Comparison of ENCODE assay signal across 20 mouse cellular contexts in genomic region chr8:73206831-73207230, GRCm38 (mm10).
DNase-seq lines count a peak whose midpoint lies in the region; ATAC-seq lines count a peak whose summit lies in the region.
"Had no signal": no experiment of that assay in that cellular context is flagged by ENCODE, and none has a peak within 500 bp of the region (broad histone marks: within the 10 kb centered on the region; RNA-seq: fewer than 3 reads in every experiment).

No protein-coding gene starts in this region.

- H3K9me3 ChIP-seq in heart, embryonic 13.5 days, result no peaks in the 10 kb centered on the region
- H3K9me3 ChIP-seq: forebrain, embryonic 12.5 days; hindbrain, embryonic 10.5 days; midbrain, embryonic 13.5 days; neural tube, embryonic 13.5 days had no signal

- H3K9ac ChIP-seq in heart, embryonic 13.5 days, result no peak overlapping the region
- H3K9ac ChIP-seq: forebrain, embryonic 12.5 days; liver, postnatal 0 days; midbrain, embryonic 13.5 days; neural tube, embryonic 13.5 days had no signal

- DNase-seq in heart, adult 9 months (ENCODE audit: low spot score in 2 of 2), result no peak
- DNase-seq in kidney, postnatal 14 days, result peak; percentile 9
- no peak for DNase-seq in kidney, adult 9 months
- DNase-seq in 3T3-L1 (ENCODE audit: low read depth, low spot score) (peak; percentile 58), NIH3T3 (ENCODE audit: low read depth) (peak; percentile 81)
- no peak for DNase-seq in urinary bladder, postnatal 25 days (ENCODE audit: low spot score)
- DNase-seq: adrenal gland, postnatal 10 days; embryo, embryonic 11 days; gastrocnemius, postnatal 14 days; kidney, postnatal 10 days; liver, postnatal 0 days; thymus, postnatal 25 days had no signal

- H3K4me1 ChIP-seq in heart, embryonic 13.5 days, result peaks cover 27% of the 10 kb centered on the region
- H3K4me1 ChIP-seq: forebrain, embryonic 12.5 days; hindbrain, embryonic 10.5 days; midbrain, embryonic 13.5 days; neural tube, embryonic 13.5 days had no signal

- H3K27ac ChIP-seq in heart, embryonic 13.5 days (replicated peaks), result peak overlapping the region; percentile 74
- H3K27ac ChIP-seq: forebrain, embryonic 12.5 days; hindbrain, embryonic 10.5 days; hindbrain, postnatal 0 days; midbrain, embryonic 13.5 days; neural tube, embryonic 13.5 days had no signal

- no peaks in the 10 kb centered on the region for H3K27me3 ChIP-seq in heart, embryonic 13.5 days (replicated peaks)
- H3K27me3 ChIP-seq: forebrain, embryonic 12.5 days; midbrain, embryonic 13.5 days; neural tube, embryonic 13.5 days; Patski had no signal

- no peaks in the 10 kb centered on the region for H3K36me3 ChIP-seq in heart, embryonic 13.5 days
- H3K36me3 ChIP-seq: forebrain, embryonic 12.5 days; hindbrain, embryonic 10.5 days; midbrain, embryonic 13.5 days; neural tube, embryonic 13.5 days had no signal

- no peak overlapping the region for H3K4me3 ChIP-seq in heart, embryonic 13.5 days
- H3K4me3 ChIP-seq: forebrain, embryonic 12.5 days; hindbrain, embryonic 10.5 days; midbrain, embryonic 13.5 days; neural tube, embryonic 13.5 days had no signal

- ATAC-seq in heart, embryonic 13.5 days (ENCODE audit: extremely low read depth, insufficient number of reproducible peaks, low FRiP score, low TSS enrichment), result no peak
- ATAC-seq: hindbrain, postnatal 0 days; intestine, postnatal 0 days; liver, postnatal 0 days; midbrain, embryonic 13.5 days; Patski had no signal

- no peak overlapping the region for H3K4me2 ChIP-seq in heart, embryonic 13.5 days
- H3K4me2 ChIP-seq: forebrain, embryonic 12.5 days; midbrain, embryonic 13.5 days; neural tube, embryonic 13.5 days had no signal

Comparison
In these comparisons a context has a peak if more than half of its experiments do, and no peak if none do; other contexts are left out.
1. DNase-seq: peak in kidney, postnatal 14 days (single experiment), 3T3-L1 (single experiment) and NIH3T3 (single experiment); none in heart, adult 9 months (0 of 2), kidney, adult 9 months (single experiment) and urinary bladder, postnatal 25 days (single experiment).